Mouse (Mus musculus) forebrain, embryonic 14.5 days (tissue): ENCODE measurements around the gene Eri2. TPM values are rescaled to one million over a fixed set of nuclear protein-coding genes. Genes with fewer than 3 reads are reported as not detected.
A peak's percentile ranks its signal among the peaks of the same experiment; 100 is the strongest.

Experiments
- ATAC-seq: fragments of 200-750 bp; cut with Nextera tagmentation; 2 replicates; pipeline ENCODE4 v1.8.0; 2017; ENCODE audit warnings: mild to moderate bottlenecking, moderate library complexity
- DNase-seq: peaks from one replicate; pipeline ENCODE4 v3.0.0-alpha.2; 2015; ENCODE audit warnings: low spot score
- H3K27ac ChIP-seq: fragments of 300-500 bp; sonication (generic); 2 replicates; pipeline ENCODE4 v1.5.1; 2014; ENCODE audit warnings: low read depth, mild to moderate bottlenecking, control low read depth, low read length, moderate library complexity
- H3K27me3 ChIP-seq: fragments of 300-500 bp; sonication (generic); replicated peaks from 2 replicates; pipeline ENCODE4 v1.6.1; 2014; ENCODE audit warnings: low read length, control low read depth, mixed read lengths; ENCODE audit not compliant: control insufficient read depth, insufficient read depth
- H3K36me3 ChIP-seq: fragments of 300-500 bp; sonication (generic); 2 replicates; pipeline ENCODE4 v1.6.1; 2014; ENCODE audit warnings: low read length, control low read depth; ENCODE audit not compliant: control insufficient read depth, insufficient read depth
- H3K4me1 ChIP-seq: fragments of 300-500 bp; sonication (generic); 2 replicates; pipeline ENCODE4 v1.6.1; 2014; ENCODE audit warnings: antibody characterized with exemption, low read length, control low read depth; ENCODE audit not compliant: control insufficient read depth, insufficient read depth
- H3K4me2 ChIP-seq: fragments of 300-500 bp; sonication (generic); 2 replicates; pipeline ENCODE4 v1.6.1; 2014; ENCODE audit warnings: mild to moderate bottlenecking, control low read depth, low read length
- H3K4me3 ChIP-seq: fragments of 300-500 bp; sonication (generic); 2 replicates; pipeline ENCODE4 v1.5.1; 2014; ENCODE audit warnings: low read depth, low read length, control low read depth
- H3K9ac ChIP-seq: fragments of 300-500 bp; sonication (generic); 2 replicates; pipeline ENCODE4 v1.6.1; 2014; ENCODE audit warnings: mild to moderate bottlenecking, low read length, control low read depth, moderate library complexity
- H3K9me3 ChIP-seq: fragments of 300-500 bp; sonication (generic); replicated peaks from 2 replicates; pipeline ENCODE4 v1.6.1; 2016; ENCODE audit warnings: low read length, control low read depth, mixed read lengths; ENCODE audit not compliant: control insufficient read depth
- WGBS: fragments of 180-500 bp; shearing (Covaris S2); extraction: QIAGEN DNeasy Blood & Tissue Kit; methylation state at CpG from one replicate; pipeline ENCODE4 v1.1.7; 2014; 5-methylcytosine and 5-hydroxymethylcytosine counted together
- polyA plus RNA-seq: library from polyadenylated mRNA; unstranded; fragments of >200 nt; fragmentation: Nextera tagmentation; extraction: Ambion mirVana; gene quantifications from 2 replicates; pipeline ENCODE4 v1.2.1, GENCODE M21; 2014

Gene Eri2
- polyA plus RNA-seq, 1 experiment from 2014 or later = 27.0 TPM

GRCm38 (mm10) chr7:119727621-119728020 lies 66.2 kb downstream of the Eri2 start:
- H3K27me3 ChIP-seq = no peaks in the 10 kb centered on the region
- H3K4me3 ChIP-seq = no peak overlapping the region
- no peak overlapping the region for H3K27ac ChIP-seq
- H3K9me3 ChIP-seq = no peaks in the 10 kb centered on the region
- no peak for DNase-seq
- H3K36me3 ChIP-seq = no peaks in the 10 kb centered on the region
- H3K9ac ChIP-seq = no peak overlapping the region
- 93% methylated on average over 2 of the region's 2 CpGs for whole genome bisulfite sequencing
- H3K4me1 ChIP-seq = no peaks in the 10 kb centered on the region
- ATAC-seq = no peak
- no peak overlapping the region for H3K4me2 ChIP-seq

DNA sequence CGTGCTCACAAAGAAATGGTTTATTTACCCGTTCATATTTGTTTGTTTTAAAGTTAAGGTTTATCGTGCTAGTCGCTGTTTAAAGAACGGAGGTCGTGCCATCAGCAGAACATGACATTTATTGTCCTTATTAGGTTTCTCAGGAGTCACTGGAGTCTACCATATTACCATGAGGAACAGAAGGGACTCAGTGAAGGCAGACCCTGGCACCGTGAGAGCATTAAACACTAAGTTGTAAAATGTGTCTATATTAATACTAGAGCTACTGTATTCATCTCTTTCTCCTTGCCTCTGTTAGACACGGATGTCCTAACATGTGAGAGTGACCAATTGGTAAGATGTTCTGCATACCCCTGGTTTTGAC lies 72.9 kb downstream of the Eri2 start:
- peaks cover 25% of the 10 kb centered on the region for H3K36me3 ChIP-seq
- peak overlapping the region; percentile 77 for H3K9ac ChIP-seq
- peak; percentile 41 for ATAC-seq
- peak overlapping the region; percentile 90 for H3K4me3 ChIP-seq
- H3K27ac ChIP-seq = no peak overlapping the region; the same call in 1 of the 2 replicates
- peak overlapping the region; percentile 73 for H3K4me2 ChIP-seq
- H3K9me3 ChIP-seq = no peaks in the 10 kb centered on the region
- no peaks in the 10 kb centered on the region for H3K27me3 ChIP-seq
- WGBS = 17% methylated on average over 8 of the region's 8 CpGs
- H3K4me1 ChIP-seq = 0 out of 2 replicates have a peak, but pooled peaks cover 3% of the 10 kb centered on the region
- no peak for DNase-seq

- no peaks in the 10 kb centered on the region for H3K9me3 ChIP-seq
- WGBS = under 1% methylated on average over 60 of the region's 60 CpGs
- peak within 1 kb of the TSS; percentile 90 for H3K4me3 ChIP-seq
- H3K9ac ChIP-seq = peak within 1 kb of the TSS; percentile 77
- H3K4me1 ChIP-seq = 0 out of 2 replicates have a peak, but pooled peaks cover 3% of the 10 kb centered on the region
- peak within 1 kb of the TSS; percentile 33; the same call in 1 of the 2 replicates for H3K27ac ChIP-seq
- peak within 1 kb of the TSS; percentile 73 for H3K4me2 ChIP-seq
- no peaks in the 10 kb centered on the region for H3K27me3 ChIP-seq
- peaks cover 31% of the 10 kb centered on the region for H3K36me3 ChIP-seq
- ATAC-seq (peak; percentile 98), DNase-seq (peak; percentile 97)
Observed at GRCm38 (mm10) chr7:119720253-119720946, 73.5 kb downstream of the Eri2 start, which contains the start of gene Thumpd1. Thumpd1 (minus strand) TSS chr7:119720798.

Other genes with a start within 250 kb of the Eri2 start
- not detected in 2 replicates for gene Acsm2, start 239.7 kb downstream of the Eri2 start, polyA plus RNA-seq
- not detected in 2 replicates for gene Acsm1, start 187.0 kb downstream of the Eri2 start, polyA plus RNA-seq
- gene Acsm4, start 104.0 kb downstream of the Eri2 start, polyA plus RNA-seq = not detected in 2 replicates
- 92.9 and 102 TPM in 2 replicates for gene Thumpd1, start 73.3 kb downstream of the Eri2 start, polyA plus RNA-seq
- gene Acsm3, start 33.1 kb downstream of the Eri2 start, polyA plus RNA-seq = 0.30 TPM in 1 of 2 replicates, not detected in the other
- 10.5 and 13.7 TPM in 2 replicates for gene Rexo5, start 52 bp downstream of the Eri2 start, polyA plus RNA-seq
- gene Lyrm1, start 101.8 kb upstream of the Eri2 start, polyA plus RNA-seq = 17.2 and 18.5 TPM in 2 replicates
- gene Dcun1d3, start 102.2 kb upstream of the Eri2 start, polyA plus RNA-seq = 9.2 and 10.3 TPM in 2 replicates